Mouse (Mus musculus) CD4-positive, CD25-positive, alpha-beta regulatory T cell, adult 4 months (primary cell): Measurements from ENCODE around the gene Hist1h1a. TPM values are rescaled to one million over a fixed set of nuclear protein-coding genes. Genes with fewer than 3 reads are reported as not detected.

Source experiments
- polyA plus RNA-seq, 2 experiments: library from polyadenylated mRNA; unstranded; fragments of 100-300 nt; shearing (Covaris generic); gene quantifications; one replicate each; pipeline ENCODE4 v1.2.1; 2017

Gene Hist1h1a
- polyA plus RNA-seq, 2 experiments from 2014 or later = 2.6 to 3.4 TPM

Other genes with a start within 250 kb of the Hist1h1a start
- 10 to 100 TPM in 1 of 2 experiments, 1 to 10 TPM in 1; 9.5 to 10.8 TPM for gene Hist1h4h, start 232.6 kb upstream of the Hist1h1a start, polyA plus RNA-seq
- gene Hist1h2af, start 229.8 kb upstream of the Hist1h1a start, polyA plus RNA-seq = 1 to 10 TPM in 1 of 2 experiments, not detected in 1; 2.7 TPM
- not detected for gene Hist1h3g, start 228.2 kb upstream of the Hist1h1a start, polyA plus RNA-seq
- under 1 TPM; 0.41 to 0.66 TPM for gene Hist1h2bh, start 220.3 kb upstream of the Hist1h1a start, polyA plus RNA-seq
- gene Hist1h3f, start 219.6 kb upstream of the Hist1h1a start, polyA plus RNA-seq = not detected
- 1 to 10 TPM in 1 of 2 experiments, not detected in 1; 1.1 TPM for gene Hist1h4f, start 212.0 kb upstream of the Hist1h1a start, polyA plus RNA-seq
- gene Hist1h1d, start 210.4 kb upstream of the Hist1h1a start, polyA plus RNA-seq = under 1 TPM; 0.18 to 0.35 TPM
- 1 to 10 TPM; 2.2 to 4.1 TPM for gene Hist1h3e, start 201.3 kb upstream of the Hist1h1a start, polyA plus RNA-seq
- gene Hist1h2ae, start 192.4 kb upstream of the Hist1h1a start, polyA plus RNA-seq = 10 to 100 TPM; 12.3 to 17.6 TPM
- 1 to 10 TPM; 8.0 to 8.6 TPM for gene Hist1h2bg, start 192.3 kb upstream of the Hist1h1a start, polyA plus RNA-seq
- gene Hist1h2bf, start 189.5 kb upstream of the Hist1h1a start, polyA plus RNA-seq = not detected
- gene Hist1h2ad, start 189.3 kb upstream of the Hist1h1a start, polyA plus RNA-seq = under 1 TPM in 1 of 2 experiments, not detected in 1; 0.96 TPM
- gene Hist1h3d, start 187.9 kb upstream of the Hist1h1a start, polyA plus RNA-seq = not detected
- gene Hist1h4d, start 182.1 kb upstream of the Hist1h1a start, polyA plus RNA-seq = 10 to 100 TPM; 20.2 to 22.9 TPM
- 1 to 10 TPM; 3.3 to 4.0 TPM for gene Hist1h2be, start 142.5 kb upstream of the Hist1h1a start, polyA plus RNA-seq
- gene Hist1h1e, start 141.1 kb upstream of the Hist1h1a start, polyA plus RNA-seq = 10 to 100 TPM; 10.6 to 11.3 TPM
- under 1 TPM; 0.51 to 0.74 TPM for gene Hist1h2ac, start 79.7 kb upstream of the Hist1h1a start, polyA plus RNA-seq
- gene Hist1h2bc, start 79.5 kb upstream of the Hist1h1a start, polyA plus RNA-seq = 1 to 10 TPM; 4.0 to 4.2 TPM
- not detected for gene Hist1h1t, start 67.9 kb upstream of the Hist1h1a start, polyA plus RNA-seq
- 1 to 10 TPM; 8.7 to 9.4 TPM for gene Hist1h4c, start 65.2 kb upstream of the Hist1h1a start, polyA plus RNA-seq
- gene Hfe, start 52.8 kb upstream of the Hist1h1a start, polyA plus RNA-seq = under 1 TPM; 0.57 to 0.69 TPM
- 10 to 100 TPM in 1 of 2 experiments, 1 to 10 TPM in 1; 8.9 to 10.5 TPM for gene Hist1h1c, start 24.9 kb upstream of the Hist1h1a start, polyA plus RNA-seq
- 1 to 10 TPM in 1 of 2 experiments, not detected in 1; 1.3 TPM for gene Hist1h3c, start 18.1 kb upstream of the Hist1h1a start, polyA plus RNA-seq
- gene Hist1h2bb, start 16.9 kb upstream of the Hist1h1a start, polyA plus RNA-seq = 1 to 10 TPM in 1 of 2 experiments, not detected in 1; 2.9 TPM
- gene Hist1h2ab, start 12.5 kb upstream of the Hist1h1a start, polyA plus RNA-seq = 1 to 10 TPM; 2.8 to 8.2 TPM
- gene Hist1h3b, start 11.4 kb upstream of the Hist1h1a start, polyA plus RNA-seq = not detected
- 1 to 10 TPM in 1 of 2 experiments, not detected in 1; 5.4 TPM for gene Hist1h4b, start 6.7 kb upstream of the Hist1h1a start, polyA plus RNA-seq
- gene Hist1h4a, start 2.4 kb upstream of the Hist1h1a start, polyA plus RNA-seq = not detected
- gene Hist1h3a, start 1.3 kb upstream of the Hist1h1a start, polyA plus RNA-seq = 1 to 10 TPM in 1 of 2 experiments, not detected in 1; 1.8 TPM
- not detected for gene Trim38, start 6.2 kb downstream of the Hist1h1a start, polyA plus RNA-seq
- gene Slc17a2, start 43.3 kb downstream of the Hist1h1a start, polyA plus RNA-seq = not detected
- gene Slc17a3, start 75.8 kb downstream of the Hist1h1a start, polyA plus RNA-seq = not detected
- under 1 TPM in 1 of 2 experiments, not detected in 1; 0.16 TPM for gene Slc17a1, start 104.1 kb downstream of the Hist1h1a start, polyA plus RNA-seq
- gene Slc17a4, start 151.3 kb downstream of the Hist1h1a start, polyA plus RNA-seq = not detected
- not detected for gene Hist1h2ba, start 170.5 kb downstream of the Hist1h1a start, polyA plus RNA-seq
- not detected for gene Hist1h2aa, start 170.8 kb downstream of the Hist1h1a start, polyA plus RNA-seq
- not detected for gene Scgn, start 227.5 kb downstream of the Hist1h1a start, polyA plus RNA-seq